Mouse (Mus musculus) midbrain, embryonic 16.5 days (tissue): ENCODE results near the gene Dvl1. TPM values are rescaled to one million over a fixed set of nuclear protein-coding genes. Genes with fewer than 3 reads are reported as not detected.

Experiments
- ATAC-seq: fragments of 200-750 bp; cut with Nextera tagmentation; 2 replicates; pipeline ENCODE4 v1.8.0; 2017; ENCODE audit warnings: moderate TSS enrichment
- H3K27ac ChIP-seq: fragments of 300-500 bp; sonication (generic); 2 replicates; pipeline ENCODE4 v1.5.1; 2014; ENCODE audit warnings: mild to moderate bottlenecking, low read length, mixed read lengths
- H3K27me3 ChIP-seq: fragments of 300-500 bp; sonication (generic); 2 replicates; pipeline ENCODE4 v1.6.1; 2014; ENCODE audit warnings: low read depth, low read length, mixed read lengths; ENCODE audit not compliant: control insufficient read depth, insufficient read depth
- H3K36me3 ChIP-seq: fragments of 300-500 bp; sonication (generic); 2 replicates; pipeline ENCODE4 v1.6.1; 2014; ENCODE audit warnings: mild to moderate bottlenecking, low read length, moderate library complexity, mixed read lengths; ENCODE audit not compliant: control insufficient read depth, insufficient read depth
- H3K4me1 ChIP-seq: fragments of 300-500 bp; sonication (generic); 2 replicates; pipeline ENCODE4 v1.6.1; 2014; ENCODE audit warnings: mild to moderate bottlenecking, low read length, mixed read lengths; ENCODE audit not compliant: control insufficient read depth, insufficient read depth
- H3K4me2 ChIP-seq: fragments of 300-500 bp; sonication (generic); 2 replicates; pipeline ENCODE4 v1.6.1; 2014; ENCODE audit warnings: mild to moderate bottlenecking, low read length, mixed read lengths
- H3K4me3 ChIP-seq: fragments of 300-500 bp; sonication (generic); 2 replicates; pipeline ENCODE4 v1.5.1; 2014; ENCODE audit warnings: low read depth, mild to moderate bottlenecking, low read length, moderate library complexity, mixed read lengths
- H3K9ac ChIP-seq: fragments of 300-500 bp; sonication (generic); 2 replicates; pipeline ENCODE4 v1.6.1; 2014; ENCODE audit warnings: low read depth, low read length, mixed read lengths
- H3K9me3 ChIP-seq: fragments of 300-500 bp; sonication (generic); replicated peaks from 2 replicates; pipeline ENCODE4 v1.6.1; 2014; ENCODE audit warnings: mild to moderate bottlenecking, low read length, mixed read lengths; ENCODE audit not compliant: control insufficient read depth, poor library complexity, severe bottlenecking
- WGBS: fragments of 180-500 bp; shearing (Covaris S2); extraction: QIAGEN DNeasy Blood & Tissue Kit; methylation state at CpG from one replicate; pipeline ENCODE4 v1.1.7; 2014; 5-methylcytosine and 5-hydroxymethylcytosine counted together
- polyA plus RNA-seq: library from polyadenylated mRNA; unstranded; fragments of >200 nt; fragmentation: Nextera tagmentation; extraction: Ambion mirVana; gene quantifications from 2 replicates; pipeline ENCODE4 v1.2.1, GENCODE M21; 2015

Gene Dvl1
- polyA plus RNA-seq, 1 experiment from 2014 or later = 10.3 TPM

DNA sequence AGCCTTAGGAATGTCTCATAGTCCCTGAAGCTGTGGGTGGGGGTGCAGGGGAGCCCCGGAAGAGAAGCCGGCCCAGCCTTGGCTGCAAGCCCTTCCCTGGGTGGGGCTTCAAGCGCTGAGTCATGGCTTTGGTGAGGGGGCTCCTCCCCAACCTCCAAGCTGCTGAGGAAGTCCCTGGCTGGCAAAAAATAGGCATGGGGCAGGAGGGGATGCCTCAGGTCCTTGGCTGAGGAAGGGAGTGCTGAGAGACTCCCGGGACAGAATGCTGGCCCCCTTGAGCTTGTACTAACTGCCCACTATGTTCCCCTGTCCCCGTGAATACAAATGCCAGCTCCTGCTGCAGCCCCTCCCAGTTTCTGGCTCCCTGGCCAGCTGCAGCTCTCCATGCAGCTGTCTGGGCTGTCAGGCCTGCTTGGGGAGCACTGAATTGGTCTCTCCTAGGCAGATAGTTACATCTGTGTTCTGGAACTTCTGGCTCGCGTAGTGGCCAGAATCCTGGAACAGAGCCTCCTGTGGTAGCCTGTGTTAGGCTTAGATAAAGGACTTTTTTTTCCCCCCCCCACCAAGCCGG, 47.2 kb downstream of the Dvl1 start:
- peak overlapping the region; percentile 94 for H3K4me2 ChIP-seq
- H3K27me3 ChIP-seq = no peaks in the 10 kb centered on the region
- no peak for ATAC-seq
- H3K4me3 ChIP-seq = peak overlapping the region; percentile 92
- H3K36me3 ChIP-seq = peaks cover 26% of the 10 kb centered on the region
- WGBS = 22% methylated on average over 8 of the region's 8 CpGs
- peak overlapping the region; percentile 38; the same call in 1 of the 2 replicates for H3K27ac ChIP-seq
- peak overlapping the region; percentile 98 for H3K9ac ChIP-seq
- no peaks in the 10 kb centered on the region for H3K9me3 ChIP-seq
- peaks cover 43% of the 10 kb centered on the region for H3K4me1 ChIP-seq

DNA sequence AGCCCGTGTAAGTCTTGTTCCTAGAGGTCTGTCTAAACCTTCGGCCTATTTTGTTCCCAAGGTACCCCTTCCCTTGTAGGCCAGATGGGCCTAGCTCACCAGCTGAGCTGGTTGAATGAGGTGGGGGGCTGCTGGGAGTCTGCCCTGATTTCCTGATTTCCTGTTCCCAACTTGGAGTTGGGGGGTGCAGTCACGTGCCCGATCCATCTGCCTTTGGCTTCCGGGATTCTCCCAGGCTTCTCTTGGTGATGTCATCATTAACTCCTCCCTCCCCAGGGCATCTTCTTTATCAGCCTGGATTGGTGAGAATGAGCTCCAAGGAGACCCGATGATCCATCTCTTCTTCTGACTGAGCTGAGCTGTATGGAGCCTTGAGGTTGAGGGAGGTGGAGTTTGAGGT, 48.0 kb downstream of the Dvl1 start:
- WGBS = 22% methylated on average over 6 of the region's 6 CpGs

DNA sequence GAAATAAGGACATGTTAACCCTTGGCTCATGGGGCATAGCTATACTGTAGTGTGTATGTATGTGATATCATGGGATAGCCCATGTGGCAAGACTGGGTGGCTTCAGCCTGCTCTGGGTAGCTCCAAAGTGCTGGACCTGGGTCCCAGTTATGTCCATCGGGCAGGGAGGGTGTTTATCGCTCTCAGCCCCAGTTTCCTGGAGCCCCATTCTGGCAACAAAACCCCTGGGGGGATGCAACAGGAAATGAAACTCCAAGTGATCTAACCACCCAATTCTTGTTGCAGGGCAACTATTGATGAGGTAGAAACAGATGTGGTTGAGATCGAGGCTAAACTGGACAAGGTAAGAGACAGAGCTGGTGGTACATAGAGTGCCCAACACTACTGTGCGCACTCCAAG, 48.6 kb downstream of the Dvl1 start:
- ATAC-seq = no peak
- Histone ChIP-seq H3K4me2 (peak overlapping the region; percentile 94), H3K4me1 (peaks cover 31% of the 10 kb centered on the region), H3K9me3 (no peaks in the 10 kb centered on the region), H3K4me3 (no peak overlapping the region), H3K36me3 (peaks cover 35% of the 10 kb centered on the region), H3K27ac (no peak overlapping the region), H3K27me3 (no peaks in the 10 kb centered on the region), H3K9ac (no peak overlapping the region)
- WGBS = 95% methylated on average over 4 of the region's 4 CpGs

More for the DNA sequence above, 48.0 kb downstream of the Dvl1 start:
- H3K9me3 ChIP-seq = no peaks in the 10 kb centered on the region
- no peaks in the 10 kb centered on the region for H3K27me3 ChIP-seq
- peaks cover 33% of the 10 kb centered on the region for H3K36me3 ChIP-seq
- H3K9ac ChIP-seq = peak overlapping the region; percentile 98
- peak overlapping the region; percentile 92 for H3K4me3 ChIP-seq
- peak overlapping the region; percentile 38; the same call in 1 of the 2 replicates for H3K27ac ChIP-seq
- H3K4me2 ChIP-seq = peak overlapping the region; percentile 94
- no peak for ATAC-seq
- peaks cover 38% of the 10 kb centered on the region for H3K4me1 ChIP-seq

DNA sequence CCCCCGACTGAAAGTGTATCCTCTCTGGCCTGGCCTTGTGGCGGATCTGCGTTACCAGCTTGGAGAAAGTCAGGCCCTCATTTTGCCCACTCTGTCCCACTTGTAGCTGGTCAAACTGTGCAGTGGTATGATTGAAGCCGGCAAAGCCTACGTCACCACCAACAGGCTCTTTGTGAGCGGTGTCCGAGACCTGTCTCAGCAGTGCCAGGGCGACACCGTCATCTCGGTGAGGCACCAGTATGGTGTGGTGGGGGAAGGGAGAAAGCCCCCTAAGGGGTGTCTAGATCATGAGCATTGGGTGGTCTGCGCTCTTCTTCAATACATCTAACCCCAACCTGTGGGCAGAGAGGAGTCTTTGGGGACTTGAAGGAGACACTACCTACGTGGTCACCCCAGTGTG, 49.3 kb downstream of the Dvl1 start:
- no peak overlapping the region for H3K27ac ChIP-seq
- no peaks in the 10 kb centered on the region for H3K9me3 ChIP-seq
- ATAC-seq = no peak
- peaks cover 41% of the 10 kb centered on the region for H3K36me3 ChIP-seq
- H3K27me3 ChIP-seq = no peaks in the 10 kb centered on the region
- 95% methylated on average over 12 of the region's 12 CpGs for WGBS
- H3K4me1 ChIP-seq = peaks cover 31% of the 10 kb centered on the region
- no peak overlapping the region for H3K4me3 ChIP-seq
- no peak overlapping the region for H3K4me2 ChIP-seq
- H3K9ac ChIP-seq = no peak overlapping the region

DNA sequence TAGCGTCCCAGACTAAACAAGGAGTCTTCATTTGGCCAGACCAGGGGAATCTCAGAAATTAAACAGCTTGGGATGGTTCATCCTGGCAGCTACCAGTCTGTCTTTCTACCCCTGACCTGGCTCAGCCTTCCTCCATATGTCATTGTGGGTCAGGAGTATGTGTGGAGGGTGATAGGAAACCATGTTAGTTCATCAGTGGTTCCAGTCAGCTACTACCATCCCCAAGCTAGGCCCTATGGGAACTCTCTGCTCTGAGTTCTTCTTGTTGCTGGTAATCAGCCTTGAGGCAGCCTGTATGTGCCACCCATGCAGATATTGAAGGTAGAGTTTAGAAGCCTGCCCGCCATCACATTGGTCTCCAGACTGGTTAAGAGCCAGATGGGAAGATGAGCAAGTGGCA, 51.1 kb downstream of the Dvl1 start:
- Histone ChIP-seq H3K9ac (no peak overlapping the region), H3K9me3 (no peaks in the 10 kb centered on the region), H3K36me3 (peaks cover 60% of the 10 kb centered on the region), H3K4me1 (peaks cover 27% of the 10 kb centered on the region), H3K4me2 (no peak overlapping the region), H3K4me3 (no peak overlapping the region), H3K27ac (no peak overlapping the region), H3K27me3 (no peaks in the 10 kb centered on the region)
- 98% methylated on average over 2 of the region's 2 CpGs for WGBS
- ATAC-seq = no peak

GRCm38 (mm10) chr4:155899355-155899754, 52.2 kb downstream of the Dvl1 start:
- ATAC-seq = no peak

GRCm38 (mm10) chr4:155901205-155901604, 54.0 kb downstream of the Dvl1 start:
- H3K27me3 ChIP-seq = no peaks in the 10 kb centered on the region
- H3K4me2 ChIP-seq = no peak overlapping the region
- H3K27ac ChIP-seq = no peak overlapping the region
- peak; percentile 52; the same call in 1 of the 2 replicates for ATAC-seq
- no peaks in the 10 kb centered on the region for H3K4me1 ChIP-seq
- WGBS = 91% methylated on average over 3 of the region's 3 CpGs
- no peak overlapping the region for H3K9ac ChIP-seq
- no peak overlapping the region for H3K4me3 ChIP-seq
- no peaks in the 10 kb centered on the region for H3K9me3 ChIP-seq
- peaks cover 81% of the 10 kb centered on the region for H3K36me3 ChIP-seq

More at GRCm38 (mm10) chr4:155899355-155899754, 52.2 kb downstream of the Dvl1 start:
- H3K4me3 ChIP-seq = no peak overlapping the region
- H3K4me1 ChIP-seq = peaks cover 16% of the 10 kb centered on the region
- H3K27ac ChIP-seq = no peak overlapping the region
- no peak overlapping the region for H3K4me2 ChIP-seq
- no peaks in the 10 kb centered on the region for H3K27me3 ChIP-seq
- H3K9ac ChIP-seq = no peak overlapping the region
- WGBS = 95% methylated on average over 7 of the region's 7 CpGs
- peaks cover 68% of the 10 kb centered on the region for H3K36me3 ChIP-seq
- no peaks in the 10 kb centered on the region for H3K9me3 ChIP-seq

GRCm38 (mm10) chr4:155903246-155903645, 56.0 kb downstream of the Dvl1 start:
- Histone ChIP-seq H3K27me3 (no peaks in the 10 kb centered on the region), H3K36me3 (peaks cover 72% of the 10 kb centered on the region), H3K4me1 (no peaks in the 10 kb centered on the region), H3K4me2 (no peak overlapping the region), H3K9me3 (no peaks in the 10 kb centered on the region), H3K27ac (no peak overlapping the region), H3K4me3 (no peak overlapping the region), H3K9ac (no peak overlapping the region)
- 97% methylated on average over 13 of the region's 13 CpGs for WGBS
- ATAC-seq = no peak

GRCm38 (mm10) chr4:155904318-155905102, 57.3 kb downstream of the Dvl1 start:
- 92% methylated on average over 13 of the region's 13 CpGs for WGBS
- no peak overlapping the region for H3K9ac ChIP-seq
- no peak for ATAC-seq
- no peaks in the 10 kb centered on the region for H3K4me1 ChIP-seq
- no peaks in the 10 kb centered on the region for H3K9me3 ChIP-seq
- H3K27me3 ChIP-seq = no peaks in the 10 kb centered on the region
- H3K4me2 ChIP-seq = no peak overlapping the region
- no peak overlapping the region for H3K27ac ChIP-seq
- peaks cover 60% of the 10 kb centered on the region for H3K36me3 ChIP-seq
- no peak overlapping the region for H3K4me3 ChIP-seq
